Mouse (Mus musculus) brain, embryonic 18.5 days (tissue): ENCODE measurements at regions not wholly inside any gene's neighbourhood (a gene's known extent, or its start where the extent isn't known, plus 50 kb on each side); places are given as distances from the start of the nearest gene placed in this dataset.

Experiments used
- DNase-seq: peaks from one replicate; pipeline ENCODE4 v3.0.0-alpha.2; 2012; ENCODE audit warnings: low read depth, low spot score

DNA sequence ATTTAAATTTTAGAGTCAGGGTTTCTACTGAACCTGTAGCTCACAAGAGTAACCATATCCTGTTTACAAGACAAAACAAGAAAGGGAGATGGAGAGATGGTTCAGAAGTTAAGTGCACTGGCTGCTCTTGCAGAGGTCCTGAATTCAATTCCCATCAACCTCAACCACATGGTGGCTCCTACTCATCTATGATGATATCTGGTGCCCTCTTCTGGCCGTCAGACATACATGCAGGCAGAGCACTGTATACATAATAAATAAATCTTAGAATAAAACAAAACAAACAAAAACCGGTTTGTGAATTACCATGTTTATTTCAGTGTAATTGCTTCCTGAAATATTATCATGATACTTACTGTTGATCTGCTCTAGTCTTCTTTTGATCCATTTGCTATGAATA is 845.4 kb downstream of the Pcdh18 start:
- no peak for DNase-seq

- DNase-seq: no peak
These were observed 866.7 kb downstream of the Pcdh18 start for GRCm38 (mm10) chr3:48890403-48890802.

GRCm38 (mm10) chr3:48887885-48888284 is 869.2 kb downstream of the Pcdh18 start:
- DNase-seq: no peak

DNA sequence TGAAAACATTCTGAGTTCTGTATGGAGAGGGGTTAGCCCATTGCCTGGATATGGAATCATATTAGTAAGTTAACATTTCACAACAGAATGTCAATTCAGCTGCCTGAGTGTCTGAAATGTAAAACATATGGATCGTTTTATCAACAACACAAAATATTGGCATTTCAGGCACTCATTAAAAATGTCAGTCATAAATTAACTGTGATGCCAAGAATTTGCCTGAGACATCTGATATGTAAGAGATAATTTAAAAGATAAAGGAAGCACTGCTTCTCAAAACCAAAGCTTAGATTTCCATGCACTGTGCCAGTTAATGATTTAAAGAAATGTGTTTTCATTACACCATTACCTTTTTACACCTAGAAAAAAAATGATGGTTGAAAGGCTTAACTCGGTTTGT is 887.6 kb downstream of the Pcdh18 start:
- DNase-seq: no peak

DNA sequence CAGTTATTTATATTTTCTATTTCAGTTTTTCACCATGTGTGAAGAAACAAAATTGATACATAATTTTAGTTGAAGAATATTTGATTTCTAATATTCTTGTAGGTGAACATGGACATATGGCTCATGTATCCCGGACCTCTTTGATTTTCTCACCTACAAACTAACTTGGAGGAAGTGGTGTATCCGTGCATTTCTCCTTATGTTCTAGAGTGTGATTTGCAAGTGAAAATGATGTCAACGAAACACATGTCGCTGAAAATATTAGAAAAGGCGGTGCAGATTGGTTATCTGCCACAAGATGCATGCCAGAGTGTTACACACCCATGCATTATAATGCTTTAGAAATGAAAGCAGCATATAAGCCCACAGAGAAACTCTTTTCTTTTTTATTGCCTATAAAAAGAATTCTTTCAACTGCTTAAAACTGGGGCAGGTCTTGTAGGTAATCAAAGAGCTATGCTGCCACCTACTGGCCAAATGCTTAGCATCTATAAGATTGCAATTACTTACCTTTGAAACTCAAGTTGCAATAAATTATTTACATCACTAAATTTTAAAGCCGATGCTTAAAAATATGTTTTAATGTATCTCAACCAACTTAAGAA is 911.0 kb downstream of the Pcdh18 start:
- DNase-seq: peak; percentile 69

DNA sequence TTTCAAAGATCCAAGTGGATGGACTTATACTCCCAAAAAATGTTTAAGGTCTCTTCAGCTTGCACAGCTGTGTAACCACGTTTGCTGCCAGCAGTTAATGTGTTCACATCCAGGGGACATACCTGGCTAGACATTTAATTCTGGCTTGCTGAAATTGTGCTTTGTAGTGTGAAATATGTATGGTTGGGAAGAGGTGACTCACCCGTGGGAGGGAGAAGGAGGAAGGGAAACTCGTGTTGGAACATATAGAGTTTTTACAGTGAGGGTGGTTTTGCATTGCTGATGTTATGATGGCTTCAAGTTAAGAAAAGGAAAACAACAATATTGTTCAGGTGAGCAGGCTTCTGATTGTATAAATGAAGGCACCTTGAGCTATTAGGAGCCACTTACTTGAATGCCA is 916.4 kb downstream of the Pcdh18 start:
- no peak for DNase-seq

DNA sequence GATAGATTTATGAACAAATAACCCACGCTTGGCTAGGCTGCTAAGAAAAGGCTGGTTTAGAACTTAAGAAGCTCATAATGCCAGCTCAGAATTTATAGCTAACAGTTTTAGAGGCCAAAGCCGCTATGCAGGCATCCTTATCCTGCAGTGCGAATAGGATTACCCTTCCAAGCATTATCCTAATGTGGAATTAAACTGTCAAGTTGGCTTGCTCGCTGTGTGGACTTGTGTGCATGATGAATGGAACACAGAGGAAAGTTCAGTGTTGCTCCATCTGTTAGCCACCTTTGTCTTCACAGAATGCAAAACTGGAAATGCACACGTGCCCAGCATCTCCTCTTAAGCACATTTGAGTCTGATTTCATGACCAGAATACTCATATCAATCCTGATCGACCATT is 933.8 kb downstream of the Pcdh18 start:
- DNase-seq: no peak

GRCm38 (mm10) chr3:48804398-48804797 is 952.7 kb downstream of the Pcdh18 start:
- peak; percentile 24 for DNase-seq

- no peak for DNase-seq
These were observed 985.4 kb downstream of the Pcdh18 start for GRCm38 (mm10) chr3:48771709-48772108.
